Mouse (Mus musculus) liver, embryonic 15.5 days (tissue): Measurements from ENCODE around the gene Lancl2. TPM values are rescaled to one million over a fixed set of nuclear protein-coding genes. Genes with fewer than 3 reads are reported as not detected.

Experiments
- ATAC-seq: fragments of 200-750 bp; cut with Nextera tagmentation; 2 replicates; pipeline ENCODE4 v1.8.0; 2017; ENCODE audit warnings: moderate number of reproducible peaks, mild to moderate bottlenecking, moderate library complexity; ENCODE audit not compliant: insufficient read depth
- H3K27ac ChIP-seq: fragments of 300-500 bp; sonication (generic); replicated peaks from 2 replicates; pipeline ENCODE4 v1.5.1; 2015; ENCODE audit warnings: mild to moderate bottlenecking, inconsistent platforms
- H3K27me3 ChIP-seq: fragments of 300-500 bp; sonication (generic); 2 replicates; pipeline ENCODE4 v1.6.1; 2015; ENCODE audit warnings: mild to moderate bottlenecking, inconsistent platforms
- H3K36me3 ChIP-seq: fragments of 300-500 bp; sonication (generic); replicated peaks from 2 replicates; pipeline ENCODE4 v1.6.1; 2015; ENCODE audit warnings: moderate library complexity, mild to moderate bottlenecking, inconsistent platforms
- H3K4me1 ChIP-seq: fragments of 300-500 bp; sonication (generic); replicated peaks from 2 replicates; pipeline ENCODE4 v1.6.1; 2015; ENCODE audit warnings: inconsistent platforms
- H3K4me2 ChIP-seq: fragments of 300-500 bp; sonication (generic); 2 replicates; pipeline ENCODE4 v1.6.1; 2015; ENCODE audit warnings: moderate library complexity, mild to moderate bottlenecking, inconsistent platforms
- H3K4me3 ChIP-seq: fragments of 300-500 bp; sonication (generic); replicated peaks from 2 replicates; pipeline ENCODE4 v1.5.1; 2015; ENCODE audit warnings: mild to moderate bottlenecking, inconsistent platforms
- H3K9ac ChIP-seq: fragments of 300-500 bp; sonication (generic); 2 replicates; pipeline ENCODE4 v1.6.1; 2015; ENCODE audit warnings: moderate library complexity, mild to moderate bottlenecking, inconsistent platforms
- H3K9me3 ChIP-seq: fragments of 300-500 bp; sonication (generic); replicated peaks from 2 replicates; pipeline ENCODE4 v1.6.1; 2016; ENCODE audit warnings: inconsistent platforms
- WGBS: fragments of 180-500 bp; shearing (Covaris S2); methylation state at CpG from one replicate; pipeline ENCODE4 v1.1.7; 2015; ENCODE audit warnings: mixed read lengths; ENCODE audit not compliant: insufficient replicate concordance; 5-methylcytosine and 5-hydroxymethylcytosine counted together
- polyA plus RNA-seq: library from polyadenylated mRNA; unstranded; fragments of >200 nt; fragmentation: Nextera tagmentation; extraction: Ambion mirVana; gene quantifications from 2 replicates; pipeline ENCODE4 v1.2.1, GENCODE M21; 2015

Gene Lancl2
- polyA plus RNA-seq, 1 experiment from 2014 or later, result 13.2 TPM

GRCm38 (mm10) chr6:57742749-57743148 is 40.4 kb downstream of the Lancl2 start:
- no peak for ATAC-seq
- no peak overlapping the region for H3K4me3 ChIP-seq
- H3K4me1 ChIP-seq, result peaks cover 53% of the 10 kb centered on the region
- H3K27ac ChIP-seq, result peak overlapping the region; percentile 94
- 70% methylated on average over 1 of the region's 1 CpGs for WGBS
- H3K36me3 ChIP-seq, result peaks cover 4% of the 10 kb centered on the region
- no peak overlapping the region for H3K4me2 ChIP-seq
- no peaks in the 10 kb centered on the region for H3K9me3 ChIP-seq
- no peaks in the 10 kb centered on the region for H3K27me3 ChIP-seq
- peak overlapping the region; percentile 25 for H3K9ac ChIP-seq

GRCm38 (mm10) chr6:57743333-57743732 is 41.0 kb downstream of the Lancl2 start:
- no peaks in the 10 kb centered on the region for H3K36me3 ChIP-seq
- H3K27ac ChIP-seq, result peak overlapping the region; percentile 94
- WGBS, result 38% methylated on average over 2 of the region's 2 CpGs
- H3K9me3 ChIP-seq, result no peaks in the 10 kb centered on the region
- ATAC-seq, result peak; percentile 35
- peaks cover 58% of the 10 kb centered on the region for H3K4me1 ChIP-seq
- H3K27me3 ChIP-seq, result no peaks in the 10 kb centered on the region
- H3K9ac ChIP-seq, result no peak overlapping the region
- no peak overlapping the region for H3K4me3 ChIP-seq
- H3K4me2 ChIP-seq, result no peak overlapping the region

GRCm38 (mm10) chr6:57744123-57744522 is 41.8 kb downstream of the Lancl2 start:
- 98% methylated on average over 2 of the region's 2 CpGs for WGBS
- Histone ChIP-seq H3K4me2 (no peak overlapping the region), H3K27ac (peak overlapping the region; percentile 94), H3K27me3 (no peaks in the 10 kb centered on the region), H3K4me1 (peaks cover 60% of the 10 kb centered on the region), H3K9ac (peak overlapping the region; percentile 48), H3K9me3 (no peaks in the 10 kb centered on the region), H3K36me3 (no peaks in the 10 kb centered on the region), H3K4me3 (no peak overlapping the region)
- no peak for ATAC-seq

DNA sequence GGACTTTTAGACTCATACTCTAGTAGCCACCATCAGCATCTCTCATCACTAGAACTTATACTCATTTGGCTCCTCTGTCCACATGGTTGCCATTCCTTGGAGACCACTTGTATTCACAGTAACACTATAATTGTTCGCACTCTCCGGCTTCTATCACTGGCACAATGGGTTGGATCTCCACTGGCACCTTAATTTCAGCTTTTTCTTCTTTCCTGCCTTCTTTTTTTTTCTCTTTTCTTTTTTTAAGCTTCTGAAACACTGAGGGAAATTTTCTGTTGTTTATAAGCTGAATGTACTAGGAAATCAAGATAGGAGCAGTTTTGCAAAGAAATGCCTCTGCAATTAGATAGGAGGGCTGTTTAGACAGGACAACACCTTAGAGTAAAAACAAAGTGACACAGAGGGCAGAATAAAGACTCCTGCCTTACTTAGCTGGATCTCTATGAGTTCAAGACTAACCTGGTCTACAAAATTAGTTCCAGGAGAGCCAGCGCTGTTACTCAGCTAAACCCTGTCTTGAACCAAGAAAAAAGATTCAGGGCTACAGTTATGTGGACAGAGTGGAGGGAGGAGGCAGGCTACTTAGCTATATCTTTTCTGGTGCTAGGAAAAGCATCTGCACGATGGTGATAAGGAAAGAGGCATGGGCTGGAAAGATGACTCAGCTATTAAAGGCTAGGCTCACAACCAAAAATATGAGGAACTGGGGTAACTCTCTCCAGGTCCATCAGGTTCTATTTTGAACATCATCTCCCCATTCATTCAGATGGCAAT is 42.8 kb downstream of the Lancl2 start:
- H3K9me3 ChIP-seq, result no peaks in the 10 kb centered on the region
- peaks cover 59% of the 10 kb centered on the region for H3K4me1 ChIP-seq
- WGBS, result 41% methylated on average over 4 of the region's 4 CpGs
- peak overlapping the region; percentile 56 for H3K4me2 ChIP-seq
- 0 out of 2 replicates have a peak overlapping the region, but pooled peaks have one; percentile 9 for H3K4me3 ChIP-seq
- H3K36me3 ChIP-seq, result no peaks in the 10 kb centered on the region
- ATAC-seq, result peak; percentile 94
- peak overlapping the region; percentile 94 for H3K27ac ChIP-seq
- H3K27me3 ChIP-seq, result no peaks in the 10 kb centered on the region
- peak overlapping the region; percentile 48 for H3K9ac ChIP-seq

DNA sequence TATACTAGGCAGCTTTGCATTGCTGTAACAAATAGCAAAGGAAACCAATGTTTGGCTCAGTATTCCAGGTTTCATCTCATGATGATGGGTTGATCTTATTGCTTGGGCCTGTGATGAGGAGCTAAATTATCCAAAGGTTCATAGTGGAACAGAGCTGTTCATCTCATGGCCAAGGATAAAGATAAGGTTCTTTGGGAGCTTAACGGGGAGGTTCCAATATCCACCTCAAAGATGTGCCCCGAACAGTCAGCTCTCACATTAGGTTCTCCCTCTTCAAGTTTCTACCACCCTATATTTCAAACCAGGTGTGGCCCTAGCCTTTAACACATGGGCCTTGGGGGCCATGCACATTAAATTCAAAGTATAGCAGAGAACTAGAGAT is 43.4 kb downstream of the Lancl2 start:
- ATAC-seq, result peak; percentile 72
- no peaks in the 10 kb centered on the region for H3K27me3 ChIP-seq
- peak overlapping the region; percentile 41 for H3K9ac ChIP-seq
- WGBS, result 25% methylated on average over 2 of the region's 2 CpGs
- no peaks in the 10 kb centered on the region for H3K36me3 ChIP-seq
- H3K27ac ChIP-seq, result peak overlapping the region; percentile 94
- H3K9me3 ChIP-seq, result no peaks in the 10 kb centered on the region
- peaks cover 60% of the 10 kb centered on the region for H3K4me1 ChIP-seq
- H3K4me3 ChIP-seq, result 0 out of 2 replicates have a peak overlapping the region, but pooled peaks have one; percentile 9
- peak overlapping the region; percentile 56 for H3K4me2 ChIP-seq

DNA sequence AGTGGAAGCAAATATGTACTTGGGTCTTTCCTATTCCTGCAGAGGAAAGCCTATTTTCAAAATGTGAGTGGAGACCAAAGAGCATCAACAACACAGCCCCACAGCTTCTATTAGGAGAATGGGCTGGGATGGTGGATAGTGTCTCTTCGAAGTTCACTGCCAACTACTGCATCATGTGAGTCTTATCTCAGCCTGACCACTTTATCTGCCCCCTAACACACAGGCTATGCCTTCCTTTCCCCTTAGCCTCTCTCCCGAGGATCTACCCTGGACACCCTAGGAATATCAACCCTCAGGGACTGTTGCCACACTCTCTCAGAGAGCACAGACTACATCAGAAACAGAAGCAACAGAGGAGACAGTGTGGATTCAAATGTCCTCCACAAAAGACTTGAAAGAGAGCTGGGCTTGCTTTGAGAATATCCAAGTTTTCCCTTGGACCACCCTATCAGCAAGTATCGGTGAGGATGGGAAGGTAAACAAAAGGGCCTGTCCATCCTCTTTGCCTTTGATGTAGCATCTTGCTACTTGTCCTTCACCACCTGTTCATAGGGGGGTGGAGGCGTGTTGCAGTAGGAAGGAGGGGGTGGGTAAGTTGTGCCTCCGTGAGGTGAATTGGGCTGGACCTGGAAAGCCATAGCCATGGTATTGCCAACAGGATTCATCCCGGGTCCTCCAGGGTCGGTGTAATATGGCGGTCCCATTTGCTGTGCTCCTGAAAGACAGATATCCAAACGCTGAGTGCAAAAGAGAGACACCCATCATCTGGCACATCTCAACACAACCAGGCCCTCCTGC is 51.8 kb downstream of the Lancl2 start:
- Histone ChIP-seq H3K4me2 (peak overlapping the region; percentile 56), H3K4me1 (peaks cover 46% of the 10 kb centered on the region), H3K36me3 (peaks cover 48% of the 10 kb centered on the region), H3K9me3 (no peaks in the 10 kb centered on the region), H3K27ac (peak overlapping the region; percentile 81), H3K27me3 (no peaks in the 10 kb centered on the region), H3K4me3 (peak overlapping the region; percentile 15), H3K9ac (peak overlapping the region; percentile 46)
- ATAC-seq, result peak; percentile 97
- 67% methylated on average over 9 of the region's 9 CpGs for WGBS

DNA sequence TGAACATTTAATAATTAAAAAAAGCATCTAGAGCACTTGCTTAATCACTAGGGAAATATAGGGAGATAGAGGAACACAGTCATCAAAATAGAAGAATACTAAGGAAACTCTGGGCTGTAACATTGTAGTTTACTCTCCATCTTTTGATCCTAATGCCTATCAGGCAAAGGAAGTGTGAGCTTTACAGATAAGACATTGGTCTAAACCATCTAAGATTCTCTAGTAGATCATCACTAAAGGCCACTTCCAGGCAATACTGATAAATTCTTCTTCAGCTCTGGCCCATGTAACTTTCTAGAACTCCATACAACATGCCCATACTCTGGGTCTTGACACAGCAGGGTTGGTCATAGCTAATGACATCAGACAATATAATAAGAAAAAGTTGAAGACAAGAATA is 60.7 kb downstream of the Lancl2 start:
- no peak for ATAC-seq
- H3K9ac ChIP-seq, result no peak overlapping the region
- no peak overlapping the region for H3K4me2 ChIP-seq
- H3K9me3 ChIP-seq, result no peaks in the 10 kb centered on the region
- peaks cover 59% of the 10 kb centered on the region for H3K4me1 ChIP-seq
- H3K27me3 ChIP-seq, result no peaks in the 10 kb centered on the region
- peak overlapping the region; percentile 64 for H3K27ac ChIP-seq
- peaks cover 41% of the 10 kb centered on the region for H3K36me3 ChIP-seq
- no peak overlapping the region for H3K4me3 ChIP-seq

DNA sequence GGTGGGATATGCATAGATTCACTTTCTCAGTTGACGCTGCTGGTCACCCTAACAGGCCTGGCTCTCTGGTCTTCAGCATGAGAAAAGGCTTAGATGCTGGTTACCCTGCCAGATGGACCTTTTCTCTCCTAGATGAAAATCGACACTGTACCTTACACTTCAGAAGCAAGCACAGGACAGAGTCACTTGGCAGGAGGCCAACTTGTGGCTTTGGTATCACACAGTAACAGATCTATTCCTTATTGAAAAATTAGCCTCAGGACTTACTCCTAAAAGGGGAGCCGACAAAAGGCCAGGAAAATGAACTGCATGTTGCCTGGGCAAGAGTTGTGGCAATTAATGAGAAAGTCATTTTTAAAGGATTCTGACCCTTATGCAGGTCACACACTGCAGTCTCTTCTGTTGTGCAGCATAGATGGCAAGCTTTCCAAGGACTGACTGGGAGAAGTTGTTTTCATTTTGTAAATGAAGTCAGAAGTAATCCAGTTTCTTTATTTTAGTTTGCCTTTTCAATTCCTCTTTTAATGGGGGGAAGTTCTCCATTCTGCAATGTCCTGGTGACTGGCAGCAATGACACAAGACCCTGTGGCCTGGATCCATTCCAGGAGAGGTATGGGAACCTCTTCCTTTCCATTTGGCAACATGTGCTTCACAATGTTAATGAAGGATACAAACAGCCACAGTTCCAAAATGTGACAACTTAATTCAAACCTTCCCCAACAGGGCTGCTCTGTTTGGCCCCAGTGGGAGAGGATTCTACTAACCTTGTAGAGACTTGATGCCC is 62.9 kb downstream of the Lancl2 start:
- Histone ChIP-seq H3K36me3 (peaks cover 45% of the 10 kb centered on the region), H3K27ac (peak overlapping the region; percentile 97), H3K27me3 (no peaks in the 10 kb centered on the region), H3K4me1 (peaks cover 79% of the 10 kb centered on the region), H3K9me3 (no peaks in the 10 kb centered on the region), H3K9ac (peak overlapping the region; percentile 53), H3K4me2 (peak overlapping the region; percentile 65), H3K4me3 (no peak overlapping the region)
- 33% methylated on average over 3 of the region's 3 CpGs for WGBS
- no peak for ATAC-seq

- H3K9me3 ChIP-seq, result no peaks in the 10 kb centered on the region
- peak overlapping the region; percentile 30 for H3K4me3 ChIP-seq
- no peaks in the 10 kb centered on the region for H3K27me3 ChIP-seq
- ATAC-seq, result peak; percentile 88
- WGBS, result 11% methylated on average over 1 of the region's 1 CpGs
- H3K27ac ChIP-seq, result peak overlapping the region; percentile 97
- H3K9ac ChIP-seq, result peak overlapping the region; percentile 53
- H3K4me2 ChIP-seq, result peak overlapping the region; percentile 65
- peaks cover 48% of the 10 kb centered on the region for H3K36me3 ChIP-seq
- peaks cover 83% of the 10 kb centered on the region for H3K4me1 ChIP-seq
These were observed 63.9 kb downstream of the Lancl2 start for GRCm38 (mm10) chr6:57766287-57766686.

DNA sequence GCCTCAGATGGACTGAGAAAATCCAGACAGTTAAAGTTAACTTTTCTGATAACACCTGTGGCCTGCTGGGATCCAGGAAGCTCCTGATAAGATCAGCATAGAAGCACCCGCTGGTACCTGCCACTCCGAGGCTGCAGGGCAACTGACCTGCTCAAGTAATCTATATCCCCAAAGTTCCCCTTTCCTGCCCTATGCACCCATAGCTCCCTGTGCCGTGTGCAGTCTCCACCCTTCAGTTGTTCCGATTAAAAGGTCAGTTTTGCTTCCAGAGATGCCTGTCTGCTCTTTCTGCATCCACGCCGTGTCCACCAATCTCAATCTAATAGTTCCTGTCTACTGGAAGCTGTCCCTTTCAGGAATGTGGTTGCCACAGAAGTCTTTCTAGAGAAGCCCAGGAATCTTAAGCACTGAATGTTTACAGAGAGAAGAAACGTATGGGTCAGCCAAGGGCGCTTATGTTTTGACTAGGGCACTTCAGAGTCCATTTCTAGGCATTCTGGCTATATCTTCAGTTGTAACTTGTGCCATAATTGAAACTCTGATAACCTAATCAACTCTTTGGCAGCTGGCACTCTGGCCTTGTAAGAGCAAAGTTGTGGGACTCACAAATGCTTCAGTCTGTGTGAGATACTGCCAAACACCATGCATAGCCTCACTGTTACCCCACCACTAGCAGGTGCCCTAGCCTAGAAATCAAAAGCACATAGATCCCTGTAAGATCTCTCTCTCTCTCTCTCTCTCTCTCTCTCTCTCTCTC is 65.0 kb downstream of the Lancl2 start:
- H3K9me3 ChIP-seq, result no peaks in the 10 kb centered on the region
- H3K4me2 ChIP-seq, result peak overlapping the region; percentile 65
- H3K9ac ChIP-seq, result peak overlapping the region; percentile 49
- H3K4me1 ChIP-seq, result peaks cover 78% of the 10 kb centered on the region
- H3K36me3 ChIP-seq, result peaks cover 42% of the 10 kb centered on the region
- ATAC-seq, result peak; percentile 83
- H3K27me3 ChIP-seq, result no peaks in the 10 kb centered on the region
- peak overlapping the region; percentile 30 for H3K4me3 ChIP-seq
- WGBS, result 13% methylated on average over 8 of the region's 8 CpGs
- H3K27ac ChIP-seq, result peak overlapping the region; percentile 97
